Mouse (Mus musculus) embryonic facial prominence, embryonic 14.5 days (tissue): ENCODE measurements around the gene Nfatc4. TPM values are rescaled to one million over a fixed set of nuclear protein-coding genes. Genes with fewer than 3 reads are reported as not detected.

ENCODE experiments used
- ATAC-seq: fragments of 200-750 bp; cut with Nextera tagmentation; 2 replicates; pipeline ENCODE4 v1.8.0; 2017; ENCODE audit warnings: low read depth, moderate number of reproducible peaks, moderate TSS enrichment
- DNase-seq: peaks from one replicate; pipeline ENCODE4 v3.0.0-alpha.2; 2015; ENCODE audit warnings: low spot score
- H3K27ac ChIP-seq: fragments of 300-500 bp; sonication (generic); replicated peaks from 2 replicates; pipeline ENCODE4 v1.5.1; 2014; ENCODE audit warnings: low read depth, mild to moderate bottlenecking, low read length, moderate library complexity
- H3K27me3 ChIP-seq: fragments of 300-500 bp; sonication (generic); replicated peaks from 2 replicates; pipeline ENCODE4 v1.6.1; 2014; ENCODE audit warnings: low read length; ENCODE audit not compliant: control insufficient read depth, insufficient read depth
- H3K36me3 ChIP-seq: fragments of 300-500 bp; sonication (generic); 2 replicates; pipeline ENCODE4 v1.6.1; 2014; ENCODE audit warnings: low read length, mixed read lengths; ENCODE audit not compliant: control insufficient read depth, insufficient read depth
- H3K4me1 ChIP-seq: fragments of 300-500 bp; sonication (generic); 2 replicates; pipeline ENCODE4 v1.6.1; 2014; ENCODE audit warnings: antibody characterized with exemption, low read length; ENCODE audit not compliant: control insufficient read depth, insufficient read depth
- H3K4me2 ChIP-seq: fragments of 300-500 bp; sonication (generic); 2 replicates; pipeline ENCODE4 v1.6.1; 2014; ENCODE audit warnings: low read depth, mild to moderate bottlenecking, low read length, moderate library complexity, mixed read lengths
- H3K4me3 ChIP-seq: fragments of 300-500 bp; sonication (generic); 2 replicates; pipeline ENCODE4 v1.5.1; 2014; ENCODE audit warnings: low read depth, mild to moderate bottlenecking, low read length
- H3K9ac ChIP-seq: fragments of 300-500 bp; sonication (generic); 2 replicates; pipeline ENCODE4 v1.6.1; 2014; ENCODE audit warnings: low read depth, mild to moderate bottlenecking, low read length, moderate library complexity, mixed read lengths
- H3K9me3 ChIP-seq: fragments of 300-500 bp; sonication (generic); 2 replicates; pipeline ENCODE4 v1.6.1; 2016; ENCODE audit warnings: low read length; ENCODE audit not compliant: control insufficient read depth
- WGBS: fragments of 180-500 bp; shearing (Covaris S2); extraction: QIAGEN DNeasy Blood & Tissue Kit; methylation state at CpG from one replicate; pipeline ENCODE4 v1.1.7; 2014; 5-methylcytosine and 5-hydroxymethylcytosine counted together
- polyA plus RNA-seq: library from polyadenylated mRNA; unstranded; fragments of >200 nt; fragmentation: Nextera tagmentation; extraction: Ambion mirVana; gene quantifications from 2 replicates; pipeline ENCODE4 v1.2.1, GENCODE M21; 2014

Gene Nfatc4
- 56.5 and 74.7 TPM in 2 replicates for polyA plus RNA-seq

DNA sequence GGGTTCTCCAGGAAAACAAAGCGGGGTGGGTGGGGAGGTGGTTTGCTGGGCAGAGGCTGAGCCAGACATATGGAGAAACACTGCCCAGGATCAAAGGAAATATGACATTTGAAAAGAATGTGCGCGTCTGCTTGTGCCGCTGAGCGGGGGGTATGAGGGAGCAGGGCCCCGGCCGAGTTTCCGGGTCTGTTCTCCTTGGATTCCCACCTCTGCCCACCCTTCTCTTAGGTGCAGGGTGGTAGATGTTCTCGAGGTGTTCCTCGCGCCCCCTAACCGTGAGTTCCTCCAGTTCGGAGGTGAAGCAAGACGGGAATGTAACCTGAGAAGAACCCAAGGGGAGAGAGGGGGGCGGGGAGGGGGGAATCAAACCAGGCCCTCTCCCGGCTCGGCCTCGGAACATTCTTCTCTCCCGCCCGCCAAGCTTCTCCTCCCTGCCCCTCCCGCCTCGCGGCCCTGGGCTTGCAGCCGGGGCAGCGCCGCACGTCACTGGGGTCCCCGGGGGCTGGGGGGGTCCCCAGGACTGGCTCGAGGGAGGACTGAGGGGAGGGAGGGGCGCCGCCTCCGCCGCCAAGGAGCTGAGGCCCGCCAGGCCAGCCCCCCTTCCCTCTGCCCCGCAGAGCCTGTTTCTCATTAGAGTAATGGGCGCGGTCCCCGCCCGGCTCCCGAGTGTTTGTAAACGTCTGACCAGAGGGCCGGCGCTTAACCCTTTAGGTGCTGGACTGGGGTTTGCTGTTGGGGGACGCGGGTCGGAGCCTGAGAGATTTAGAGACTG lies at the start of gene Nfatc4:
TSS of gene Nfatc4 (plus strand) at position 154 of the 772 bp plus-strand sequence.
- H3K27ac ChIP-seq, result peak within 1 kb of the TSS; percentile 98
- H3K4me1 ChIP-seq, result peaks cover 8% of the 10 kb centered on the region; the same call in 1 of the 2 replicates
- peak within 1 kb of the TSS; percentile 60 for H3K4me3 ChIP-seq
- peak; percentile 90 for ATAC-seq
- H3K27me3 ChIP-seq, result no peaks in the 10 kb centered on the region
- peak; percentile 98 for DNase-seq
- H3K9me3 ChIP-seq, result no peaks in the 10 kb centered on the region
- peak within 1 kb of the TSS; percentile 69 for H3K9ac ChIP-seq
- peak within 1 kb of the TSS; percentile 88 for H3K4me2 ChIP-seq
- H3K36me3 ChIP-seq, result peaks cover 20% of the 10 kb centered on the region
- under 1% methylated on average over 27 of the region's 46 CpGs for WGBS

DNA sequence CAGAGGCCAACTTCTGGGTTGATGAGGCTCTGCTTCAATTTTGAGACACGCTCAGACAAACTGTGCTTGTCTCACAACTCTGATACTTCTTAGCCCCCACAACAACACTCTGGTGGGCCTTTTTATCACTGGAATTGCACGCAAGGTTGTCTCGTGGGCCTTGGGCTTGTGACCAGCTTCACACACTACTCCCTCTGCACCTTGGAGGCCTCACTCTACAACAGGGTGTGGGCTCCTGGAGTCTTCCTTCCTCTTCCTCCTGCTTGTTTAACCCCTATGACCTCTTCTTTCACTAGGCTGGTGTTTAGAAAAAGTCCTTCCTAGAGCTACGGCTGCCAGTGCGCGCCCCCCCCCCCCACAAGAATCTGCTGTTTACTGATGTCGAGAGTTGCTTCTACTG lies 46.2 kb upstream of the Nfatc4 start:
- Histone ChIP-seq H3K9ac (no peak overlapping the region), H3K36me3 (peaks cover 16% of the 10 kb centered on the region; the same call in 1 of the 2 replicates), H3K4me2 (no peak overlapping the region), H3K4me3 (no peak overlapping the region), H3K9me3 (no peaks in the 10 kb centered on the region), H3K4me1 (peaks cover 4% of the 10 kb centered on the region), H3K27ac (no peak overlapping the region), H3K27me3 (peaks cover 3% of the 10 kb centered on the region; the same call in 1 of the 2 replicates)
- ATAC-seq (no peak), DNase-seq (no peak)
- 58% methylated on average over 7 of the region's 7 CpGs for WGBS

DNA sequence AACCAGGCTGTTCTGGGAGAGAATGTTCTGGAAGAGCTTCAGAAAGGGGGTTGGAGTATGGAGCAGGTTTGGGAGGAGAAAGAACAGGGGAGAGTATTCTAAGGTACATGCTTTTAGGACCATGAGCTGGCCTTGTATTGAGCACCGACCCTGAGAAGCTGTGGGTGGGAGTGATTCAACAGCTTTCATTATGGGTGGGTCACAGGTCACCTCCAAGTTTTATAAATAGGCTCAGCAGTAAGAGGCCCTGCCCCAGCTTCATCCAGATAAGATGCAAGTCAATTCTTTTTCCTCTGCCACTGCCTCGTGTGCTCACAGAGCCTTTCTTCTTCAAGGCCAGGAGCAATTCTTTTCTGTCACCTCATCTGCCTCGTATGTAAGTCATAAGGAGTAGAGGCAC lies 45.8 kb upstream of the Nfatc4 start:
- Histone ChIP-seq H3K9ac (no peak overlapping the region), H3K4me3 (no peak overlapping the region), H3K4me2 (no peak overlapping the region), H3K36me3 (peaks cover 16% of the 10 kb centered on the region; the same call in 1 of the 2 replicates), H3K27ac (no peak overlapping the region), H3K9me3 (no peaks in the 10 kb centered on the region), H3K4me1 (peaks cover 8% of the 10 kb centered on the region), H3K27me3 (peaks cover 5% of the 10 kb centered on the region; the same call in 1 of the 2 replicates)
- no peak for ATAC-seq
- 37% methylated on average over 3 of the region's 3 CpGs for WGBS
- no peak for DNase-seq

DNA sequence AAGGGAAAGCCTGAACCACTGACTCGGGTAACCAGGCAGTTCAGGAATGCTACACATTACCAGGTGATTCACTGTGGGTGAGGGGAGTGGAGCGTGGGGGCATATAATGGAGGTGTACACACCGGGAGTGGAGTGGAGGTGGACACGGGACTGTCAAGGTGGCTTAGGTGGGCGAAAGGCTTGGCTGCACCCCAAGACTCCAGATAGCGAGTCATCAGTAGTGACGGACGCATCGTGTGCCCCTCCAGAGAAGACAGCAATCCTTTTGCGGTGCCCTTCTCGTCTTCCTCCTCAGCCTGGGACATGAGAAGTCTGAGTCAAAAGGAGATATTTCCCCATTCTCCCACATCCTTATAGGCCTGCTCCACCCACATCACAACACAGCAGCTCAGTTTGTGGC lies 45.1 kb upstream of the Nfatc4 start:
- DNase-seq, result no peak
- no peak overlapping the region for H3K4me2 ChIP-seq
- peaks cover 14% of the 10 kb centered on the region for H3K4me1 ChIP-seq
- peaks cover 5% of the 10 kb centered on the region; the same call in 1 of the 2 replicates for H3K27me3 ChIP-seq
- no peak for ATAC-seq
- peaks cover 16% of the 10 kb centered on the region; the same call in 1 of the 2 replicates for H3K36me3 ChIP-seq
- 87% methylated on average over 11 of the region's 11 CpGs for WGBS
- H3K9ac ChIP-seq, result no peak overlapping the region
- H3K9me3 ChIP-seq, result no peaks in the 10 kb centered on the region
- no peak overlapping the region for H3K27ac ChIP-seq
- no peak overlapping the region for H3K4me3 ChIP-seq

DNA sequence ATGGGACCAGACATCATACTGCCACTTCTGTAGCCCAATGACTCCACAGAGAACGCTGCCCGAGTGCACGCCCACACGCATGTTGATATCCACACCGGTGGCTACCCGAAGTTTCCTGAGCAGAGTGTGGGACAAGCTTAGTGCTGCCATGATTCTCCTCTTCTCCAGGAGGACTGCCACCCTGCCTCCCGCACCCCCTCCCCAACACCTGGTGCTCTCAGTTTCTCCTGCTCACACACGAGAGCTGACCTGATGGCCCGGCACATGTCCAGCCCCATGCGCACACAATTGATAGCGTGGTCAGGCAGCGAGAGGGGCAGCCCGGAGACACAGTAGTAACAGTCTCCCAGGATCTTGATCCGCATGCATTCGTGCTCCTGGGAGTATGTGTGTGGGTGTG lies 44.3 kb upstream of the Nfatc4 start:
- no peak for DNase-seq
- no peak overlapping the region for H3K4me3 ChIP-seq
- WGBS, result 88% methylated on average over 15 of the region's 15 CpGs
- ATAC-seq, result no peak
- no peak overlapping the region for H3K4me2 ChIP-seq
- H3K27me3 ChIP-seq, result peaks cover 5% of the 10 kb centered on the region; the same call in 1 of the 2 replicates
- no peak overlapping the region for H3K27ac ChIP-seq
- peaks cover 16% of the 10 kb centered on the region; the same call in 1 of the 2 replicates for H3K36me3 ChIP-seq
- no peak overlapping the region for H3K9ac ChIP-seq
- H3K9me3 ChIP-seq, result no peaks in the 10 kb centered on the region
- H3K4me1 ChIP-seq, result peaks cover 15% of the 10 kb centered on the region

GRCm38 (mm10) chr14:55779656-55780055 lies 43.3 kb upstream of the Nfatc4 start:
- peaks cover 14% of the 10 kb centered on the region; the same call in 1 of the 2 replicates for H3K36me3 ChIP-seq
- H3K4me1 ChIP-seq, result peaks cover 15% of the 10 kb centered on the region
- peaks cover 5% of the 10 kb centered on the region; the same call in 1 of the 2 replicates for H3K27me3 ChIP-seq
- ATAC-seq (no peak), DNase-seq (no peak)
- no peaks in the 10 kb centered on the region for H3K9me3 ChIP-seq
- H3K4me3 ChIP-seq, result no peak overlapping the region
- WGBS, result 53% methylated on average over 16 of the region's 16 CpGs
- H3K27ac ChIP-seq, result no peak overlapping the region
- H3K4me2 ChIP-seq, result no peak overlapping the region
- no peak overlapping the region for H3K9ac ChIP-seq

- WGBS, result 81% methylated on average over 11 of the region's 11 CpGs
Observed at GRCm38 (mm10) chr14:55780736-55781135, 42.2 kb upstream of the Nfatc4 start.

DNA sequence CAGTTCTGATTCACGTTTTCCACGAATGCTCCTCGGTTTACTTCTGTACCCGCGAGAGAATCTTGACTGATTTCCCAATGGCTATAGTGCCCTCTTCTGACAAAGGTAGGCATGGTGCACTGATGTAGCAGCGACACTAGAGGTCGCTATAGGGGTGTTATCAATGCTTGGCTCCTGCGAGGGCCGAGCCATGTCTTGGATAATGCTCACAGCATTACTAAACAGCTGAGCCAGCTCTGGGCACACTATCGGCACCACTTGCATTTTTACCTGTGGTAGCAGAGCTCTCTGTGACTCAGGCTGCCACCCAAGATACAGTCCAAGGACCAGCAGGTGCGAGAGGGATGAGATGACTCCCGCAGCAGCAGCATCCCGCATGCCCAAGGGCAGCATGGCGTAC lies 41.6 kb upstream of the Nfatc4 start:
- ATAC-seq, result peak; percentile 79

More at GRCm38 (mm10) chr14:55780736-55781135, 42.2 kb upstream of the Nfatc4 start:
- peaks cover 5% of the 10 kb centered on the region; the same call in 1 of the 2 replicates for H3K27me3 ChIP-seq
- no peak overlapping the region for H3K4me3 ChIP-seq
- H3K9ac ChIP-seq, result no peak overlapping the region
- peaks cover 15% of the 10 kb centered on the region for H3K4me1 ChIP-seq
- no peak for DNase-seq
- ATAC-seq, result no peak
- H3K36me3 ChIP-seq, result 0 out of 2 replicates have a peak, but pooled peaks cover 9% of the 10 kb centered on the region
- no peaks in the 10 kb centered on the region for H3K9me3 ChIP-seq
- H3K4me2 ChIP-seq, result no peak overlapping the region
- H3K27ac ChIP-seq, result no peak overlapping the region

More for the DNA sequence above, 41.6 kb upstream of the Nfatc4 start:
- DNase-seq, result peak; percentile 93
- Histone ChIP-seq H3K4me3 (peak overlapping the region; percentile 28), H3K27ac (no peak overlapping the region), H3K4me1 (peaks cover 15% of the 10 kb centered on the region), H3K36me3 (0 out of 2 replicates have a peak, but pooled peaks cover 9% of the 10 kb centered on the region), H3K9ac (no peak overlapping the region), H3K27me3 (peaks cover 9% of the 10 kb centered on the region; the same call in 1 of the 2 replicates), H3K9me3 (no peaks in the 10 kb centered on the region), H3K4me2 (peak overlapping the region; percentile 60)
- 16% methylated on average over 14 of the region's 14 CpGs for WGBS
